Mouse (Mus musculus) heart, adult 2 months (tissue): ENCODE data around the gene Hexb.

Source experiments
- CTCF ChIP-seq: fragments of 200-600 bp; IDR thresholded peaks from 2 replicates; pipeline ENCODE4 v1.8.1; 2022; ENCODE audit warnings: antibody characterized with exemption, mild to moderate bottlenecking, moderate library complexity
- EP300 ChIP-seq: fragments of 200-500 bp; IDR thresholded peaks from 2 replicates; pipeline ENCODE4 v1.6.1; 2011; ENCODE audit warnings: low read depth, low read length, control low read depth; ENCODE audit not compliant: insufficient read depth
- POLR2A ChIP-seq: fragments of 200-500 bp; IDR thresholded peaks from 2 replicates; pipeline ENCODE4 v1.6.1; 2011; ENCODE audit warnings: mild to moderate bottlenecking, low read depth, low read length, control low read depth; ENCODE audit not compliant: insufficient read depth

- TF ChIP-seq POLR2A (no peak), CTCF (no peak), EP300 (no peak)
Measured at GRCm38 (mm10) chr13:97196186-97196924, 1.8 kb downstream of the Hexb start.
